Mouse (Mus musculus) ovary, adult 10 weeks (tissue): ENCODE results near the gene Rcn3. TPM values are rescaled to one million over a fixed set of nuclear protein-coding genes. Genes with fewer than 3 reads are reported as not detected.

Experiments
- polyA plus RNA-seq: library from polyadenylated mRNA; stranded (reverse); fragments of 350-450 nt; fragmentation: Illumina TruSeq; extraction: RNeasy Lipid Tissue Mini Kit (QIAGEN cat#74804); gene quantifications from one replicate; pipeline ENCODE4 v1.2.3, GENCODE M21; 2014

Gene Rcn3
- 0.31 TPM for polyA plus RNA-seq

DNA sequence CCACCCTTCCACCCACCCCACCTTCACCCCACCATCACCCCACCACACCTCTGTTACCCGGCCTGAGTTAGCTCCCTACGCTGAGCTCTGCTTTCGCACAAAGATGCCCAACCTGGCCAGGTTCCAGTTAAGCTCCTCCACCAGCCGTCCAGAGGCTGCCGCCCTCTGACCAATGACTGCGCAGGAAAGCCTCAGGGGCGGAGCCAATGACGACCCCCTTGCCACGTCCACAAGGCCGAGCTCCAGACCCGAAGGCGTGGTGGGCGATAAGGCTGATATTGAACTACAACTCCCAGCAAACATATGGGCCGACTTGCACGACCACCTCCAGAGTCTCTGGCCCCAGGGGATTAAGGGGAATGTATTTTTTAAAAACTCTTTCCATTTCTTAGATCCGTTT, at the start of gene Rcn3:
TSS of gene Rcn3 (minus strand) at position 174 of the 400 bp plus-strand sequence.

DNA sequence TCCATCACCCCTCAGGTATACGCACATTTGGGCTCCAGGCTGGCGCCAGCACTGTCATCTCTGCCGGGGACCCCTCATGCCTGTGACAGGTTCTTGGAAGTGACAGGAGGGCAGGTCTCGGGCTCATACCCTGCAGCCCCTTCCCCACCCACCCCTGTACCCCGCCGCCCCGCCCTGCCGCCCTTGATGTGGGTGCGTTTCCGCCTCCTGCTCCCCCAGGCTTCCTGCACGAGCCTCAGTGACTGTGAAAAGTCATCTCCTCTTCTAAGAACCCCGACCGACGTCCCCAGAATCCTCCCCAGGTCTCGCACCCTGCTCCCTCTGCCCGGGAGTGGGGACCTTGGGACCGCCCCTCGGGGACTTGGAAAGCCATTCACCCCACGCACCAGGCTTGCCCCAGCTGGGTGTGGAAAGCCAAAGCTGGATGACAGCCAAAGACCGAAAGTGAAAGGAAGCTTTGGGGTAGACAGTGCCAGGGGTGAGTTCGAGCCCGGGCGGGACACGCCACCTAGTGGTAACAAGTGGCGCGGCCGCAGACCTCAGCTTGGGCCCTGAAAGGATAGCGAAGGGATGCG, 44.1 kb upstream of the Rcn3 start, which contains the start of the genes Gm45713 and Flt3l:
TSS of gene Gm45713 (minus strand) at position 239 of the 575 bp plus-strand sequence.
TSS of gene Flt3l (minus strand) at position 440 of the 575 bp plus-strand sequence.

DNA sequence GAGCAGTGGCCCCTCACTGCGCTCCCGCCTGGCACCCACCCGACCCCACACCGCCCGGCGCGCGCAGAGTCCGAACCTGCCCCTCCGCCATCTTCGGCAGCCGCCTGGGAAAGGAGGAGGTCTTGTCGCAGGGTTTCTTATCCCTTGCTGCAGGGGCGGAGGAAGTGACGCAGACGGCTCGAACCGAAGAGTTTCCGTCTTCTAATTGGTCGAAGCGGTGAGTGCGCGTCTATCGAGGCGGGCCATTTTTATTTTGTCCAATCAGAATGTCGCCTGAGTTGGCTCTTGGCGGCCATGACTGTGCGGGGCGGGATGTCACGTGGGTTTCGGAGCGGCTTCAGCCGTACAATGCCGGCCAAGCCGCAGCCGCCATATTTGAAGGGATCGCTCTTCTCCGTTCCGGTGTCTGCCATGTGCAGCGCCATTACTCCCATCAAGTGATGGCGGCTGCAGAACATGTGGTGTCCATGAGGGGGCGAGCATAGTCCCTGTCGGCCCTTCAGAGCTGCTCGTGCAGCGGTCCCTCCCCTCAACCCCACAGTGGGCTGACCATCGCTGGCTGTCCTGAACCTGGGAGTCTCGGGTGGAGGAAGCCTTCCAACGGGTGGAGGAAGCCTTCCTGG, 36.7 kb upstream of the Rcn3 start, which contains the start of gene Rpl13a:
TSS of gene Rpl13a (minus strand) at position 138 of the 623 bp plus-strand sequence.

DNA sequence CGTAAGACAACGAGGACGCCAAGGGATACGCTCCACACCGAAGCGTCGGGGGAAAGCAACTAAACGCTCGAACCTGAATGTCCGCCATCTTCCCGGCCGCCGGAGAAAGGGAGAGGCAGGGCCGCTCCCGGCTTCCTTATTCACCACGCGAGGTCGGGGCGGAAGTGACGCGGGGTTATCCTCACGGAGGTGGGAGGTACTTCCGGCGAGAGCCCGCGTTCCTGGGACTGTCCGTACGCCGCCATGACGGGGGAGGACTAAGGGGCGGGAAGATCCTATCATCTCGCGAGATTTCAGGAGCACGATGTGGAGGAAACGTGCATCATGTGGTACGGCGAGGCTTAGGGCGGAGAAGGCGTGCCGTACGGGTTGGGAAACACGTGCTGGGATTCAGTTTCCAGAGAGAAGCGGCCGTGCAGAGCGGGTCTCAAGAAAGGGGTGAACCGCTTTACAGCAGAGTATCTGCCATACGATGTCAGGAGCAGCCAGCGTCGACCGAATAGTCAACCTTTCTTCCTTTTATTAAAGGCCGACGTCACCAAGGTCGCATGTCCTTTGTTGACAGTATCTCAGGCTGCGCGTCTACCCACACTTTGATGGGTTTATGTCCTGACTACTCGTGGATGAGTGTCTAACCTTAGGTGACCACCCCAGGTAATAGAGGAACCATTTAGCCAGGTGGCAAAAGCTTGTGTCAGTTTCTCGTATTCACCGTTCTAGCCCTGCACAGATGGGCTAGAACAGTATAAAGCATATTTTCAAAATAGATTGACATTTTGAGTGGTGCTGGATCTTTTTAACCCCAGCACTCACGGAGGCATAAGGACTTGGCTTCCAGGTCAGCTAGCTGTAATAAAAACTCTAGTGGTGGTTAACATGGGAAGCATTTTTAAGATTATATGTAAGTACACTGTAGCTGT, 32.5 kb upstream of the Rcn3 start, which contains the start of gene Rps11:
TSS of gene Rps11 (minus strand) at position 216 of the 920 bp plus-strand sequence.

DNA sequence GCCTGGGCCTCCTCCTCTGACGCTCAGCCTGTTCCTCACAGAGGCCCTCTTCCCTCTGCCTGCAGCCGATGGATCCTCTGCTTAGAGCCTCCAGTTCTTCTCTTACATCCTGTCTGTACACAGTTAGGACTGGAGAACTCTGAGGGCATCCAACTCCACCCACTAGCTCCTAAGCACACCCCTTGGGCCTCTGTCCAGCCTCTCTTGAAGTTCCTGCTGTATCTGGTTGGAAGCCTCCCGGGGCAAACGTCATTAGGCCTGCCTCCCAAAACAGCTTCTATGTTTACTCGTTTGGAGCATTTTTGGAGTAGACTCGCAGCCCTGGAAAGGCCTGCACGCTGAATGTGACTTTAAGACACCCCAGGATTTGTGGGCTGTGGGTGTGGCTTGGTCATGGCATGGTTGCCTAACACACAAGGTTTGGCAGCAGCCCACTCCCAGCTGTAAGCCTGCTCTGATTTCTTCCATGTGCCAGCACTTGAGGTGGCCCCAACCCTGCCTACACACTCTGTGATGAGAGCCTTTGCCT, 11.7 kb upstream of the Rcn3 start, which contains the start of gene Fcgrt:
TSS of gene Fcgrt (minus strand) at position 200 of the 529 bp plus-strand sequence.

DNA sequence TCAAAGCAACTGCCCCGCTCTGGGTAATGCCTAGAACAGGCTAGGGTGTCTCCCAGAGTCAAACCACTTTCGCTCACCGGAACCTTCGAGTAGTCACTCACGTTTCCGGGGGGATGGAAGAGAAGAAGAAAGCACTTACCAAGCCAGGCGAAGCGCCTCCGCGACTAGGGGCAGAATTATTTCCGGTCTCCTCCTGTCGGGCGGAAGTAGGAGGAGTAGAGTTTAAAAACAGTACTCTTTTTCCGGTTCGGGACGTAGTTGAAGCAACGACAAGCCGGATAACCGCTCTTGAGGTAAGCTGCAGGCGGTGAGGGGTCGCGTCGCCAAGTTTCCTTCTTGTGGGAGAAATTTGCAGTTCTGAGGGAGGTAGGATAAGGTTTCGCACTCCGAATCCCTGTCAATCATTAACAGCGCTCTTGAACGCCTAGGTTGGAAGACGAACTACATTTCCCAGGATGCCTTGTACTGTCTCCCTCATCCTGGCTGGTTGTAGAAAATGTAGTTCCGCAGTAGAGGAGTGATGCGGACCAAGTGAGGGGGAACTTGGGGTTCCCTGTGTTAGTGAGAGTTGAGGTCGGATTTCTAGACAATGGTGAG, 29.7 kb downstream of the Rcn3 start, which contains the start of the genes Nosip and Prrg2:
TSS of gene Nosip (plus strand) at position 191 of the 597 bp plus-strand sequence.
TSS of gene Prrg2 (minus strand) at position 439 of the 597 bp plus-strand sequence.

DNA sequence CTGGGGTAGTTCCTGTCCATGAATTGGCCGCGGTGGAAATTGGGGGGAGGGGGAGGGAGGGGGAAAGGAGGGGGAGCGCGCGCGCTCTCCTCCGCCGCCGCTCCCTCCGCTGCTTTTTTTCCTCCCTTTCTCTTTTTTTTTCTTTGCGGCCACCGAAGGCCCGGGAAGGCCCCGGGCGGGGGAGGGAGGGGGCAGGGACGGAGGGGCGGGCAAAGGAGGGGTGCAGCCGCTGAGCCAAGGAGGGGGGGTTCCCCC, 39.2 kb downstream of the Rcn3 start, which contains the start of gene Prr12:
TSS of gene Prr12 (minus strand) at position 20 of the 255 bp plus-strand sequence.

Other genes with a start within 250 kb of the Rcn3 start
- 1.7 TPM for gene Akt1s1, start 243.2 kb downstream of the Rcn3 start, polyA plus RNA-seq
- 0.71 TPM for gene Tbc1d17, start 243.1 kb downstream of the Rcn3 start, polyA plus RNA-seq
- gene Pnkp, start 235.1 kb downstream of the Rcn3 start, polyA plus RNA-seq: not detected
- gene Ptov1, start 222.4 kb downstream of the Rcn3 start, polyA plus RNA-seq: not detected
- gene Med25, start 199.5 kb downstream of the Rcn3 start, polyA plus RNA-seq: 2.5 TPM
- gene Fuz, start 196.1 kb downstream of the Rcn3 start, polyA plus RNA-seq: 3.2 TPM
- gene Ap2a1, start 162.7 kb downstream of the Rcn3 start, polyA plus RNA-seq: 20.6 TPM
- not detected for gene Tsks, start 149.0 kb downstream of the Rcn3 start, polyA plus RNA-seq
- 0.88 TPM for gene Cpt1c, start 117.4 kb downstream of the Rcn3 start, polyA plus RNA-seq
- 8.2 TPM for gene Prmt1, start 105.7 kb downstream of the Rcn3 start, polyA plus RNA-seq
- 8.4 TPM for gene Irf3, start 94.6 kb downstream of the Rcn3 start, polyA plus RNA-seq
- gene Bcl2l12, start 93.5 kb downstream of the Rcn3 start, polyA plus RNA-seq: 2.0 TPM
- gene Scaf1, start 75.9 kb downstream of the Rcn3 start, polyA plus RNA-seq: 2.2 TPM
- gene Rras, start 74.3 kb downstream of the Rcn3 start, polyA plus RNA-seq: 4.0 TPM
- gene Prr12, start 39.3 kb downstream of the Rcn3 start, polyA plus RNA-seq: 0.40 TPM
- gene Nosip, start 29.8 kb downstream of the Rcn3 start, polyA plus RNA-seq: 9.1 TPM
- gene Prrg2, start 29.5 kb downstream of the Rcn3 start, polyA plus RNA-seq: 4.7 TPM
- gene Fcgrt, start 11.6 kb upstream of the Rcn3 start, polyA plus RNA-seq: 14.4 TPM
- 474 TPM for gene Rps11, start 32.2 kb upstream of the Rcn3 start, polyA plus RNA-seq
- gene Rpl13a, start 36.5 kb upstream of the Rcn3 start, polyA plus RNA-seq: 557 TPM
- not detected for gene Gm45713, start 44.0 kb upstream of the Rcn3 start, polyA plus RNA-seq
- 3.9 TPM for gene Flt3l, start 44.2 kb upstream of the Rcn3 start, polyA plus RNA-seq
- gene Pih1d1, start 62.1 kb upstream of the Rcn3 start, polyA plus RNA-seq: 2.1 TPM
- 0.88 TPM for gene Aldh16a1, start 62.4 kb upstream of the Rcn3 start, polyA plus RNA-seq
- gene Slc17a7, start 71.7 kb upstream of the Rcn3 start, polyA plus RNA-seq: not detected
- not detected for gene Gfy, start 87.3 kb upstream of the Rcn3 start, polyA plus RNA-seq
- gene Pth2, start 88.8 kb upstream of the Rcn3 start, polyA plus RNA-seq: not detected
- gene Ccdc155, start 112.7 kb upstream of the Rcn3 start, polyA plus RNA-seq: not detected
- not detected for gene Dkkl1, start 119.9 kb upstream of the Rcn3 start, polyA plus RNA-seq
- 10.9 TPM for gene Tead2, start 123.5 kb upstream of the Rcn3 start, polyA plus RNA-seq
- not detected for gene Cd37, start 146.9 kb upstream of the Rcn3 start, polyA plus RNA-seq
- gene Slc6a16, start 148.9 kb upstream of the Rcn3 start, polyA plus RNA-seq: not detected
- gene Slc6a21, start 185.3 kb upstream of the Rcn3 start, polyA plus RNA-seq: not detected
- gene Trpm4, start 241.6 kb upstream of the Rcn3 start, polyA plus RNA-seq: 0.46 TPM
- 0.31 TPM for gene Hrc, start 243.1 kb upstream of the Rcn3 start, polyA plus RNA-seq